Mouse (Mus musculus) embryonic fibroblast, embryonic 13.5 days (primary cell): ENCODE measurements around the gene Sh3bgrl2.

ENCODE experiments used
- CTCF ChIP-seq: IDR thresholded peaks from 2 replicates; pipeline ENCODE4 v1.5.1; 2011; ENCODE audit warnings: mild to moderate bottlenecking, control low read depth, low read length, moderate library complexity, borderline replicate concordance; ENCODE audit not compliant: insufficient read depth
- POLR2A ChIP-seq: IDR thresholded peaks from 2 replicates; pipeline ENCODE4 v1.6.1; 2011; ENCODE audit warnings: low read depth, mild to moderate bottlenecking, control low read depth, low read length, moderate library complexity

- TF ChIP-seq POLR2A (no peak), CTCF (no peak)
Measured at GRCm38 (mm10) chr9:83623455-83623854, 75.3 kb downstream of the Sh3bgrl2 start.
